Mouse (Mus musculus): ENCODE measurements around the gene Trio. TPM values are rescaled to one million over a fixed set of nuclear protein-coding genes. Genes with fewer than 3 reads are reported as not detected.

Gene Trio
- polyA plus RNA-seq, 1 experiment from 2014 or later, result 18.6 TPM

DNA sequence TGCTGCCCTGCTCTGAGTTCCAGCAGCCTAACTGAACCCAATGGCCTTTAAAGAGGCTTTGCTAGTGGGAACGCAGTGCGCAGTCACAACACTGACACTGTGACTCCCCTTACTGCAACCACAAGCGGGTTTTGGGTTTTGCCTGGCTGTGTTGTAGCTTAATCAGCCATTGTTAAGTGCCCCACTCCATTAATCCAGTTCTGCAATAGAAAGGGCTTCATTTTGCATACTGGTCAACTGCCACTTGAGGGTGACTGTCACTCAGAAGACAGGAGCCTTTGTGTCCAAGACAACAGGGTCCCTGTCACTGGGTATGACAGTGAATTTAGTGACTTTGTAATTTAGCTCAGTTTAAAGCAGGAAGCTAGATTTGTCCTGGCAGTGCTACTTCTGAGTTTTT is 23.1 kb downstream of the Trio start:
- Histone ChIP-seq H3K36me3 (no peaks in the 10 kb centered on the region), H3K9ac (no peak overlapping the region), H3K4me3 (no peak overlapping the region), H3K4me2 (no peak overlapping the region), H3K27me3 (replicated peaks) (no peaks in the 10 kb centered on the region), H3K9me3 (replicated peaks) (no peaks in the 10 kb centered on the region), H3K27ac (ENCODE audit: poor library complexity, severe bottlenecking) (no peak overlapping the region), H3K4me1 (replicated peaks) (peaks cover 65% of the 10 kb centered on the region)
- ATAC-seq (ENCODE audit: insufficient number of reproducible peaks, low FRiP score), result no peak
- 66% methylated on average over 3 of the region's 3 CpGs for WGBS

DNA sequence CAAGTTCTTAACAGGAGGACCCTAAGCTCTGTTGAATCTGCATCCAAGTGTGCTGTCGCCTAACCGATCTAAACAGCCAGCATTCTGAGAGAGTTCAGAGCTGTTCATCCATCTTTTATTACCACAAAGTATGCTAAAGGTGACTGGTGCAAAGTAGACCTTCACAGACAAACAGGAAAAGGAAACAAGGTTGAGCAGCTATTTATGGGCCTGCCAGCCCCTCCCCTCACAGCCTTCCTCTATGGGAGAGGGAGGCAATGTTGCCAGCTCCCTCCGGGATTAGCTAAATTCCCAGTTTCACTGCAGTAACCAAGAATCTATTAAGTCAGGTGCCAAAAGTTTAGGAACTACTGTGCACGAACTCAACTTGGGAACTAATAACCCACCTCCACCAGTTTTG is 24.3 kb downstream of the Trio start:
- Histone ChIP-seq H3K9me3 (replicated peaks) (no peaks in the 10 kb centered on the region), H3K27ac (ENCODE audit: poor library complexity, severe bottlenecking) (no peak overlapping the region), H3K4me2 (peak overlapping the region; percentile 20; the same call in 1 of the 2 replicates), H3K27me3 (replicated peaks) (no peaks in the 10 kb centered on the region), H3K36me3 (peaks cover 2% of the 10 kb centered on the region), H3K4me3 (no peak overlapping the region), H3K4me1 (replicated peaks) (peaks cover 70% of the 10 kb centered on the region), H3K9ac (no peak overlapping the region)
- 47% methylated on average over 4 of the region's 4 CpGs for WGBS
- no peak for ATAC-seq (ENCODE audit: insufficient number of reproducible peaks, low FRiP score)

DNA sequence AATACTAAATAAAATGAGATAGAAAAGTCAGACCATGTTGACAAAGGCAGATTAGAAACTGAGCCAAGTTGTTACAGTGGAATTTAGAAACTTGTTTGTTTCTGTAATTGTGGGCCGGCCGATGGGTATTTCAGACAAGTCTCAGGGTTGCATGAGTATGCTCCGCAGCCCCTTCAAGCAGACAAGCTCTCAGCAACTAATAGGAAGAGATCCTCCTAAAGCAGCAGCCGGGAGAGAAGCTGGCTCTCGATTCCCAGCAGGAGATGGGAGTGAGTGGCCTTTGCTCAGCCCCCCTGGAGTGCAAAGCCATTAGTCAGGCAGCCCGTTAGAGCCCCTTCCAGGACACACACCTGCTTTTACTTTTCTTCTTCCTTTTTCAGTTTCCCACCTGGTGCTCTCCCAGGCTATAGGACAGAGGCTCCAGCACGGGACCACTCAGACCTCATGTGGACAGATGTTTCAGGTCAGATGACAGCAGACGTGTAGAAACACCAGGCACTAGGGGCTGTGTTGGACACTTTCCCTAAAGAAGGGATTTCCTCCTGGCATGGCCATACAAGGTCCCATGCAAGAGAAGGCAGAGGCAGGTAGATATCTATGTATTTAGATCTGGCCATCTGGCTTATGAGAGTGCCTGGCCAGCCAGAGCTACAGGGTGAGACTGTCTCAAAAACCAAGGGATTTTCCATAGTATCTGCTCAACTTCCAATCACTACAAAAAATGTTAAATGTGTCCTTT is 26.9 kb downstream of the Trio start:
- H3K36me3 ChIP-seq, result peaks cover 7% of the 10 kb centered on the region
- H3K9ac ChIP-seq, result no peak overlapping the region; the same call in 1 of the 2 replicates
- H3K9me3 ChIP-seq (replicated peaks), result no peaks in the 10 kb centered on the region
- H3K27ac ChIP-seq (ENCODE audit: poor library complexity, severe bottlenecking), result no peak overlapping the region
- WGBS, result 28% methylated on average over 8 of the region's 8 CpGs
- peaks cover 83% of the 10 kb centered on the region for H3K4me1 ChIP-seq (replicated peaks)
- no peak overlapping the region for H3K4me3 ChIP-seq
- no peak for ATAC-seq (ENCODE audit: insufficient number of reproducible peaks, low FRiP score)
- H3K27me3 ChIP-seq (replicated peaks), result no peaks in the 10 kb centered on the region
- H3K4me2 ChIP-seq, result no peak overlapping the region; the same call in 1 of the 2 replicates

DNA sequence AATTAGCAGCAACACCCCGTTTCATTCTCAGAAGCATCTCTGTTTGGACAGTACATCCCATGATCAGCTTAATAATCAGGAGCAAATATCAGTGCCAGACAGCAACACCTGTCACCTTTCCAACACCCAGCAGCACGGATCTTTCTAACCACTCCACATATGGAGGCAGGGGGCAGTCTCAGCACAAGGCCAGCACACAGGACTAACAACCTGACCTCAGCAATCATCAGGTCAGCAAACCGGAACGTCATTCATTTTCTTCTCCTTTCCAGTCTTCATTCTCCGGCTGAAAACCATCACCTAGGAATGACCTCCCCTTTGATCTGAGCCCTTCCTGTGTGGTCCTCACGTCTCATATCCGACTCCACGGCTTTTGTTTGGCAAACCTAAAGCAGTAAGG is 27.7 kb downstream of the Trio start:
- H3K4me1 ChIP-seq (replicated peaks), result peaks cover 87% of the 10 kb centered on the region
- peak overlapping the region; percentile 52 for H3K4me2 ChIP-seq
- H3K27ac ChIP-seq (ENCODE audit: poor library complexity, severe bottlenecking), result peak overlapping the region; percentile 65; the same call in 1 of the 2 replicates
- no peak for ATAC-seq (ENCODE audit: insufficient number of reproducible peaks, low FRiP score)
- no peaks in the 10 kb centered on the region for H3K9me3 ChIP-seq (replicated peaks)
- H3K4me3 ChIP-seq, result no peak overlapping the region
- WGBS, result 16% methylated on average over 8 of the region's 8 CpGs
- peaks cover 7% of the 10 kb centered on the region for H3K36me3 ChIP-seq
- no peaks in the 10 kb centered on the region for H3K27me3 ChIP-seq (replicated peaks)
- no peak overlapping the region for H3K9ac ChIP-seq

DNA sequence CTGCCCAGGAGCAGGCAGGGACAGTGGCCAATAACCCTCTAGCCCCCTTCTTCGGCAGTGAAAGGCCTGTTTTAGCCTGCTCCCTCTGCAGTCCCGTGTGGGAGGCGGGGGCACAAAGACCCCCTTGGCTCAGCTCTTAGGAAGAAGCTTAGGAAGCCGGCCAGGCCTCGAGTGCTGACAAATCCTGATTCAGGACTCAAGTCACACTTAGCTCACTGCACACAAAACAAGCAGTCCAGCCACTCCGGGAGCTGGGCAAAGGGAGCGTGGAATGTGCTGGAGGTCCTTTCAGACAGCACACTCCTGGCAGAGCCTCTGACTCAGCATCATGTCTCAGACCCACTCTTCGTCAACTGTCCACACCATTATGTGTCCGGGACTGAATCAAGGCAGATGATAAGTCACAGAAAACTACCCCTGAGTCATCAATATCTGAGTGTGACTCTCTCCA is 28.2 kb downstream of the Trio start:
- peak overlapping the region; percentile 65 for H3K27ac ChIP-seq (ENCODE audit: poor library complexity, severe bottlenecking)
- ATAC-seq (ENCODE audit: insufficient number of reproducible peaks, low FRiP score), result peak; percentile 83
- peak overlapping the region; percentile 41; the same call in 1 of the 2 replicates for H3K9ac ChIP-seq
- 21% methylated on average over 9 of the region's 9 CpGs for WGBS
- H3K27me3 ChIP-seq (replicated peaks), result no peaks in the 10 kb centered on the region
- peaks cover 7% of the 10 kb centered on the region for H3K36me3 ChIP-seq
- no peak overlapping the region for H3K4me3 ChIP-seq
- H3K9me3 ChIP-seq (replicated peaks), result no peaks in the 10 kb centered on the region
- H3K4me2 ChIP-seq, result peak overlapping the region; percentile 52
- H3K4me1 ChIP-seq (replicated peaks), result peaks cover 87% of the 10 kb centered on the region

DNA sequence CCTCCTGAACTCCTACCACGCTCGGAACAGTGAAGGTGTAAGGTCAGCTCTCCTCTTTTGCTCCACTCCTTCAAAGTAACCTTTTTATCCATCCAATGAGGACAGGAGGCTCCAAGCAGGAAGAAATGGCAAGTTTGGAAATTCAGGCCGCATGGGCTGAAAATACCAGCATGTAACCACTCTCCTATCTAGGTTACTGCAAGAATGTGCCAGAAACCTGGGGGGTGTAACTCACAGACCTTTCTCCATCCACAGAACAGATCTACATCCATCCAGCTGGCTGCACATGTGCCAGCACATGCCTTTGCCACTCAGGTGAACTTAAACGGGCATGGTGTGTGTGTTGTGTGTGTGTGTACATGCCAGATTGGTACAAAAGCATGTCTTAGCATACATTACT is 28.9 kb downstream of the Trio start:
- H3K4me3 ChIP-seq, result no peak overlapping the region
- no peaks in the 10 kb centered on the region for H3K27me3 ChIP-seq (replicated peaks)
- H3K4me1 ChIP-seq (replicated peaks), result peaks cover 87% of the 10 kb centered on the region
- peaks cover 7% of the 10 kb centered on the region for H3K36me3 ChIP-seq
- no peak for ATAC-seq (ENCODE audit: insufficient number of reproducible peaks, low FRiP score)
- no peaks in the 10 kb centered on the region for H3K9me3 ChIP-seq (replicated peaks)
- H3K27ac ChIP-seq (ENCODE audit: poor library complexity, severe bottlenecking), result no peak overlapping the region
- 76% methylated on average over 4 of the region's 4 CpGs for WGBS
- H3K4me2 ChIP-seq, result no peak overlapping the region
- H3K9ac ChIP-seq, result no peak overlapping the region; the same call in 1 of the 2 replicates

DNA sequence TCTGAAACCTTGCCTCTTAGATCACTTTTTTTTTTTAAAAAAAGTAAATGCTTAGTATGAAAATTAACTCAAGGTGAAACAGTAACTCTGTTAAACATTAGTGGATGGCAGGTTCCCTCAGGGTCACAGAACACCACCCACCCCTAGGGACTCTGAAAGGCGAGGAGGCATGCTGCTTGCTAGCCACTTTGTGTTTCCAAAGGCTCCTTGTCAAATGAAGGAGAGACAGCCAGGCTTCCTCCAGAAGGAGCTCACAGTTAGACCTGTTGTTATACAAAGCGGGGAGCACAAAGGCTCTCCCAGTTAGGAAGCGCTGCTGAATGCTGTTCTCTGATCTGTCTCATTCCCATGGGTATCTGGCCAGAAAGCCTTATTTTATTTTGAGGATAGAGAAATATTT is 30.2 kb downstream of the Trio start:
- 73% methylated on average over 3 of the region's 3 CpGs for WGBS
- no peak overlapping the region for H3K4me3 ChIP-seq

DNA sequence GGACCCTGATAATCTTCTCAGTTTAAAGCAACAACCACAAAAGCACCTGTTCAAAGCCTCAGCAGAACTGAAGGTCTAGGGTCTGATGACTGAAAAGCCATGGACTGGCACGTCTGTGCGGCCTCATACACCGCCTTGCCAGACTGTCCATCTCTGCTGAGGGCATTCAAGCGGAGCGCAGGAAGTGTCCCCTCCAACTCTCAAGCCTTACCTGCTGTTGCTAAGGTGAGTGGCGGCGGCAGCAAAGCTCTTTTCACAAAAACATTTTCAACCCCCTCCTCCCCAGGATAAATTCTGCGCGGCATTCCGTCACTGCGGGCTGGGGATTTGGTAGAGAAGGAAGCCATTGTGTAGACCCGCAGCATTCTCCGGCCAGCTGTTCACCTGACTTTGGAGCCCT is 30.8 kb downstream of the Trio start:
- no peak overlapping the region for H3K27ac ChIP-seq (ENCODE audit: poor library complexity, severe bottlenecking)
- peaks cover 89% of the 10 kb centered on the region for H3K4me1 ChIP-seq (replicated peaks)
- no peak overlapping the region for H3K4me2 ChIP-seq
- H3K27me3 ChIP-seq (replicated peaks), result no peaks in the 10 kb centered on the region
- WGBS, result 78% methylated on average over 13 of the region's 13 CpGs
- no peak overlapping the region for H3K4me3 ChIP-seq
- no peak for ATAC-seq (ENCODE audit: insufficient number of reproducible peaks, low FRiP score)
- peaks cover 7% of the 10 kb centered on the region for H3K36me3 ChIP-seq
- no peaks in the 10 kb centered on the region for H3K9me3 ChIP-seq (replicated peaks)
- no peak overlapping the region for H3K9ac ChIP-seq

More for the DNA sequence above, 30.2 kb downstream of the Trio start:
- Histone ChIP-seq H3K9ac (no peak overlapping the region), H3K4me2 (no peak overlapping the region), H3K27me3 (replicated peaks) (no peaks in the 10 kb centered on the region), H3K9me3 (replicated peaks) (no peaks in the 10 kb centered on the region), H3K4me1 (replicated peaks) (peaks cover 84% of the 10 kb centered on the region), H3K27ac (ENCODE audit: poor library complexity, severe bottlenecking) (no peak overlapping the region), H3K36me3 (peaks cover 7% of the 10 kb centered on the region)
- no peak for ATAC-seq (ENCODE audit: insufficient number of reproducible peaks, low FRiP score)

DNA sequence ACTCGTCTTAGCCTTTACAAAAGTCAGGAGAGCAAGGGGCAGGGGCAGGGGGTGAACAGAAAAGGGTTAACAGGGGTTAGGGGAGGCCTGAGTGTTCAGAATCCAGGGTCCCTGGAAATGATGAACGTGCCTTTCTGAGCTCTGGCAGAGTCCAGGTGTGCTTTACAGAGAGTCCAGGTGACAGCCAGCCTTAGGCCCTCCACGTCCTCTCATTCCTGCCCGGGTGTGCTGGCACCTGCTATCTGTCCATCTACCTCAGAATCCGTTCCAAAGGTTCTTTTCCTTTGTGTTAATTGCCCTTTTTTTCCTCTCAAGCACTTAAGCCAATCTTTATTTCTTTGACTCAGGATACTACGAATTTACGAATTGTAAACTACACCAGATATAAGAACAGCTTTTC is 32.1 kb downstream of the Trio start:
- Histone ChIP-seq H3K27me3 (replicated peaks) (no peaks in the 10 kb centered on the region), H3K27ac (ENCODE audit: poor library complexity, severe bottlenecking) (no peak overlapping the region), H3K4me1 (replicated peaks) (peaks cover 92% of the 10 kb centered on the region), H3K4me2 (no peak overlapping the region), H3K36me3 (peaks cover 7% of the 10 kb centered on the region), H3K4me3 (no peak overlapping the region), H3K9me3 (replicated peaks) (no peaks in the 10 kb centered on the region), H3K9ac (no peak overlapping the region)
- WGBS, result 74% methylated on average over 7 of the region's 7 CpGs
- ATAC-seq (ENCODE audit: insufficient number of reproducible peaks, low FRiP score), result no peak

DNA sequence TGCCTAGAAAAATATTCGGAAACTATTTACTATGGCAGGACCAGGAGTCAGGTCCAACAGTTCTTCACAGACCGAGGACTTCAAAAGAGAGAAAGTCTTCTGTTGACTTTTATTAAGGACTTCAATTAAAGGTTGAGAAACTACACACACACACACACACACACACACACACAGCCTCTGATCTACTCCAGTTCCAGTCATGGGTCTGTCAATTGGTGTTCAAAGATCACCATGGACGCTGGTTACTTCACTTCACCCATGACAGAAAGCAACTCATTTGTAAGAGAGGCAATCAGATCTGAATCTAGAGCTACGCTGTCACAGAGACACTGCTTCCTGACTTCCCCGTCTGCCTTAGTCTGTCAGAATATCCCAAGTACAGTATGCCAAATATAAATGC is 33.1 kb downstream of the Trio start:
- Histone ChIP-seq H3K27ac (ENCODE audit: poor library complexity, severe bottlenecking) (0 out of 2 replicates have a peak overlapping the region, but pooled peaks have one; percentile 4), H3K36me3 (peaks cover 7% of the 10 kb centered on the region), H3K4me3 (no peak overlapping the region), H3K4me2 (no peak overlapping the region), H3K9ac (no peak overlapping the region), H3K9me3 (replicated peaks) (no peaks in the 10 kb centered on the region), H3K4me1 (replicated peaks) (peaks cover 91% of the 10 kb centered on the region), H3K27me3 (replicated peaks) (no peaks in the 10 kb centered on the region)
- no peak for ATAC-seq (ENCODE audit: insufficient number of reproducible peaks, low FRiP score)
- 50% methylated on average over 5 of the region's 5 CpGs for WGBS

DNA sequence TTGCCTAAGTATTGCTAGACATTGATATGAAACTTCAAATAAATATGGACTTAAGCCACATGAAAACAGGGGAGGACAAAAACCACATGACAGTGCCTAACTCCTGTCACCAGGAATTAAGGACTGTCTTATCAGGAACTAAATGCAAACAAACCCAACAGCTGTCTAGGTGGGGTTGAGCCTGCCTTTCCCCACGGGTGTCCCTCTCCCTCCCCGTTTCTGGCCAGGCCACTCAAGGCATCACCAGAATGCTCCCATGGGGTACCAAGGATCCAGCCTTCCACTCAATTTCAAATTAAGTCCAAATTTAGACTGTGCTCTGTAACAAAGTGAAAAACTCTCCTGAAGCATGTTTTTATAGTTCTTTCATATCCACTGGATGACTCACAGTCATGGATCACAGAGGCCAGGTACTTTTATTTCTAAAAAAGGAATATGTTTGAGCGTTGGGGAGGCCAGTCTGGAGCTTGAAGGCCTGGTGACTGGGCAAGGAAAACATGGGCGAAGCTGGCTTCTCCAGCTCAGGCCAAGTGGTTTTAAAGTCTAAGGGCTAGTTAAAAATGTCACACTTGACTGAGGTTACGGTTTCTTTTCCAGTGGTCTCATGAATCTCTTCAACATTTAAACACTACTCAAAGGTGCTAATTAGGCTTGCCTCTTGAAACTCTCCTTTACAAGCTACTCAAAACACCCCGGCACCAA is 33.6 kb downstream of the Trio start:
- Histone ChIP-seq H3K4me1 (replicated peaks) (peaks cover 90% of the 10 kb centered on the region), H3K27ac (ENCODE audit: poor library complexity, severe bottlenecking) (0 out of 2 replicates have a peak overlapping the region, but pooled peaks have one; percentile 4), H3K9ac (no peak overlapping the region), H3K9me3 (replicated peaks) (no peaks in the 10 kb centered on the region), H3K36me3 (peaks cover 7% of the 10 kb centered on the region), H3K4me2 (no peak overlapping the region), H3K4me3 (no peak overlapping the region), H3K27me3 (replicated peaks) (no peaks in the 10 kb centered on the region)
- WGBS, result 50% methylated on average over 6 of the region's 6 CpGs
- ATAC-seq (ENCODE audit: insufficient number of reproducible peaks, low FRiP score), result no peak
